ENCODE assay signal across 10 mouse cellular contexts in genomic region chr17:72920971-72921370, GRCm38 (mm10). TPM values are rescaled to one million over a fixed set of nuclear protein-coding genes. Genes with fewer than 3 reads are reported as not detected.
DNase-seq lines count a peak whose midpoint lies in the region; ATAC-seq lines count a peak whose summit lies in the region.
"Had no signal": no experiment of that assay in that cellular context is flagged by ENCODE, and none has a peak within 500 bp of the region (broad histone marks: within the 10 kb centered on the region; RNA-seq: fewer than 3 reads in every experiment).

No protein-coding gene starts in this region.

- H3K4me2 ChIP-seq in neural tube, embryonic 12.5 days (replicated peaks): peak overlapping the region; percentile 87
- H3K4me2 ChIP-seq in heart, embryonic 16.5 days (ENCODE audit: low read depth, low read length): peak overlapping the region; percentile 86
- peak overlapping the region; percentile 89 for H3K4me2 ChIP-seq in limb, embryonic 12.5 days
- peak overlapping the region; percentile 98 for H3K4me2 ChIP-seq in stomach, embryonic 16.5 days (ENCODE audit: low read depth, low read length)

- H3K27me3 ChIP-seq in neural tube, embryonic 12.5 days (replicated peaks): no peaks in the 10 kb centered on the region
- H3K27me3 ChIP-seq in heart, embryonic 16.5 days (ENCODE audit: control insufficient read depth, insufficient read depth, low read length): no peaks in the 10 kb centered on the region
- H3K27me3 ChIP-seq in limb, embryonic 12.5 days: 0 out of 2 replicates have a peak, but pooled peaks cover 7% of the 10 kb centered on the region
- H3K27me3 ChIP-seq in stomach, embryonic 16.5 days (ENCODE audit: control insufficient read depth, insufficient read depth, low read length): peaks cover 4% of the 10 kb centered on the region; the same call in 1 of the 2 replicates

- peaks cover 59% of the 10 kb centered on the region for H3K4me1 ChIP-seq in neural tube, embryonic 12.5 days
- H3K4me1 ChIP-seq in heart, embryonic 16.5 days (ENCODE audit: control insufficient read depth, insufficient read depth, low read length): peaks cover 51% of the 10 kb centered on the region
- peaks cover 47% of the 10 kb centered on the region for H3K4me1 ChIP-seq in limb, embryonic 12.5 days (replicated peaks)
- H3K4me1 ChIP-seq in stomach, embryonic 16.5 days (ENCODE audit: control insufficient read depth, insufficient read depth, low read length): peaks cover 30% of the 10 kb centered on the region

- ATAC-seq in neural tube, embryonic 12.5 days (ENCODE audit: low FRiP score, low read depth): no peak
- ATAC-seq in heart, embryonic 16.5 days (replicated peaks; ENCODE audit: extremely low read depth, insufficient read depth, low FRiP score): no peak
- ATAC-seq in limb, embryonic 12.5 days (ENCODE audit: insufficient number of reproducible peaks, insufficient read depth, low FRiP score, low TSS enrichment, low read depth): no peak
- no peak for ATAC-seq in stomach, embryonic 16.5 days (ENCODE audit: insufficient read depth, low FRiP score)

- WGBS in neural tube, embryonic 12.5 days: 52% methylated on average over 9 of the region's 9 CpGs
- WGBS in heart, embryonic 16.5 days: 26% methylated on average over 9 of the region's 9 CpGs
- WGBS in limb, embryonic 12.5 days: 58% methylated on average over 7 of the region's 9 CpGs
- 50% methylated on average over 9 of the region's 9 CpGs for WGBS in stomach, embryonic 16.5 days

- H3K9ac ChIP-seq in neural tube, embryonic 12.5 days: no peak overlapping the region
- peak overlapping the region; percentile 98 for H3K9ac ChIP-seq in heart, embryonic 16.5 days (ENCODE audit: low read length)
- no peak overlapping the region for H3K9ac ChIP-seq in limb, embryonic 12.5 days (replicated peaks)
- peak overlapping the region; percentile 55 for H3K9ac ChIP-seq in stomach, embryonic 16.5 days (ENCODE audit: low read length)

- peaks cover 21% of the 10 kb centered on the region for H3K36me3 ChIP-seq in neural tube, embryonic 12.5 days
- H3K36me3 ChIP-seq in heart, embryonic 16.5 days (ENCODE audit: control insufficient read depth, insufficient read depth): peaks cover 33% of the 10 kb centered on the region
- H3K36me3 ChIP-seq in limb, embryonic 12.5 days: peaks cover 31% of the 10 kb centered on the region
- 0 out of 2 replicates have a peak, but pooled peaks cover under 1% of the 10 kb centered on the region for H3K36me3 ChIP-seq in stomach, embryonic 16.5 days (ENCODE audit: control insufficient read depth, insufficient read depth, low read length)

- no peak overlapping the region for H3K4me3 ChIP-seq in neural tube, embryonic 12.5 days
- peak overlapping the region; percentile 83 for H3K4me3 ChIP-seq in heart, embryonic 16.5 days (ENCODE audit: low read length)
- H3K4me3 ChIP-seq in limb, embryonic 12.5 days (replicated peaks): peak overlapping the region; percentile 16; the same call in 1 of the 2 replicates
- H3K4me3 ChIP-seq in stomach, embryonic 16.5 days (replicated peaks; ENCODE audit: low read length): peak overlapping the region; percentile 85

- H3K9me3 ChIP-seq in neural tube, embryonic 12.5 days: no peaks in the 10 kb centered on the region
- no peaks in the 10 kb centered on the region for H3K9me3 ChIP-seq in heart, embryonic 16.5 days (replicated peaks; ENCODE audit: control insufficient read depth, low read length)
- H3K9me3 ChIP-seq in limb, embryonic 12.5 days: no peaks in the 10 kb centered on the region
- H3K9me3 ChIP-seq in stomach, embryonic 16.5 days (replicated peaks; ENCODE audit: control insufficient read depth, low read length): no peaks in the 10 kb centered on the region

- DNase-seq in neural tube, embryonic 10.5 days (ENCODE audit: extremely low spot score, low spot score): no peak
- no peak for DNase-seq in layer of hippocampus, postnatal 10 days (ENCODE audit: low spot score in 2 of 2)
- no peak for DNase-seq in spleen, postnatal 36 days (ENCODE audit: low spot score in 2 of 2)
- DNase-seq: cerebellum, postnatal 14 days; kidney, adult 18-20 months; thymus, postnatal 36 days had no signal

- no peak overlapping the region for H3K27ac ChIP-seq in neural tube, embryonic 12.5 days
- peak overlapping the region; percentile 94 for H3K27ac ChIP-seq in heart, embryonic 16.5 days (ENCODE audit: low read length)
- no peak overlapping the region for H3K27ac ChIP-seq in limb, embryonic 12.5 days
- H3K27ac ChIP-seq in stomach, embryonic 16.5 days (ENCODE audit: low read length): no peak overlapping the region

RNA-seq across cellular contexts. Expression of gene Lbh, which starts 2.9 kb away (rescaled TPM):
- polyA plus RNA-seq in neural tube, embryonic 12.5 days (2016; fragmentation: Nextera tagmentation; extraction: Ambion mirVana): 4.7 and 5.6 TPM in 2 replicates
- 28.4 and 30.1 TPM in 2 replicates for polyA plus RNA-seq in heart, embryonic 16.5 days (2015; fragmentation: Nextera tagmentation; extraction: Ambion mirVana)
- 2.4 and 2.7 TPM in 2 replicates for polyA plus RNA-seq in limb, embryonic 12.5 days (2016; fragmentation: Nextera tagmentation; extraction: Ambion mirVana)
- 3.9 and 4.2 TPM in 2 replicates for polyA plus RNA-seq in stomach, embryonic 16.5 days (2015; fragmentation: Nextera tagmentation; extraction: Ambion mirVana)
- 10 to 100 TPM; 46.5 to 47.0 TPM for total RNA-seq in layer of hippocampus, postnatal 10 days (2021)

Comparison
In these comparisons a context has a peak if more than half of its experiments do, and no peak if none do; other contexts are left out.
1. H3K9ac ChIP-seq: peak in heart, embryonic 16.5 days (single experiment) and stomach, embryonic 16.5 days (single experiment); none in neural tube, embryonic 12.5 days (single experiment) and limb, embryonic 12.5 days (single experiment).
2. Peak in every context shown above with its lines, with median percentiles within 50 percentile points of each other: H3K4me2 ChIP-seq.